Mouse (Mus musculus): ENCODE data around the gene Mrgpre.

DNA sequence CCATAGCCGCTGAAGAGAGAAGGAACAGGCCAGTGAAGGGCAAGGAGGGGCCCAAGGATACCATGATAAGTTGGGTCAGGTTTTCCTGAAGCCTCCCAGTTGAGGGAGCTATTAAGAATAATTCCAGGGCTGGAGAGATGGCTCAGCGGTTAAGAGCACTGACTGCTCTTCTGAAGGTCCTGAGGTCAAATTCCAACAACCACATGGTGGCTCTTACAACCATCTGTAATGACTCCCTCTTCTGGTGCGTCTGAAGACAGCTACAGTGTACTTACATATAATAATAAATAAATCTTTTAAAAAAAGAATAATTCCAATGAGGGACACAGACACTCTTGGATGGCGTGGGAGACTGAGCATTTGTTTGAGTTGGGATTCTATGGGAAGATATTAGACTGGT lies 34.9 kb upstream of the Mrgpre start:
- TF ChIP-seq CTCF (IDR thresholded peaks at IDR 0.05; ENCODE audit: low read depth) = no peak
- no peak for TF ChIP-seq EP300 (IDR thresholded peaks at IDR 0.05; ENCODE audit: low read depth)
